Mouse (Mus musculus): ENCODE data around the gene Ccl17.

DNA sequence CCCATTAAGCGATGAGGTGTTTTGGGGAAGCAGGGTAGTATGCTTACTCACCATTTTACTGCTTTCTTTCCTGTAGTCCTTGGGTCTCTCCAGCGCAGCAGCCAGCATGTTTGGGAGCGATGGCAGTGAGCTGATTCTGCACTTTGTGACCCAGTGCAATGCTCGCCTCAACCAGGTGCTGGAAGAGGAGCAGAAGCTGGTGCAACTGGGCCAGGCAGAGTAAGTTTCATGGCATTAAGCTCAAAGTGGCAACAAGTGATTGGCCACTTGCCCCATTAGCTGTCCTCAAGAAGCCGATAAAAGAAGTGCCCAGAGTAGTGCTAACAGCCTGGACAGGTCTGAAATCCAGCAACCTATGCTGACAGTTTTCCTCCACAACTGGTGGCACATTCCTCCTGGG lies 39.8 kb downstream of the Ccl17 start:
- no peak for TF ChIP-seq CTCF (IDR thresholded peaks at IDR 0.05; ENCODE audit: low read depth)
- no peak for TF ChIP-seq EP300 (IDR thresholded peaks at IDR 0.05; ENCODE audit: low read depth)
